Mouse (Mus musculus) liver, embryonic 15.5 days (tissue): ENCODE data around the gene Zranb1. TPM values are rescaled to one million over a fixed set of nuclear protein-coding genes. Genes with fewer than 3 reads are reported as not detected.

Experiments used
- ATAC-seq: fragments of 200-750 bp; cut with Nextera tagmentation; 2 replicates; pipeline ENCODE4 v1.8.0; 2017; ENCODE audit warnings: moderate number of reproducible peaks, mild to moderate bottlenecking, moderate library complexity; ENCODE audit not compliant: insufficient read depth
- H3K27ac ChIP-seq: fragments of 300-500 bp; sonication (generic); replicated peaks from 2 replicates; pipeline ENCODE4 v1.5.1; 2015; ENCODE audit warnings: mild to moderate bottlenecking, inconsistent platforms
- H3K27me3 ChIP-seq: fragments of 300-500 bp; sonication (generic); 2 replicates; pipeline ENCODE4 v1.6.1; 2015; ENCODE audit warnings: mild to moderate bottlenecking, inconsistent platforms
- H3K36me3 ChIP-seq: fragments of 300-500 bp; sonication (generic); replicated peaks from 2 replicates; pipeline ENCODE4 v1.6.1; 2015; ENCODE audit warnings: moderate library complexity, mild to moderate bottlenecking, inconsistent platforms
- H3K4me1 ChIP-seq: fragments of 300-500 bp; sonication (generic); replicated peaks from 2 replicates; pipeline ENCODE4 v1.6.1; 2015; ENCODE audit warnings: inconsistent platforms
- H3K4me2 ChIP-seq: fragments of 300-500 bp; sonication (generic); 2 replicates; pipeline ENCODE4 v1.6.1; 2015; ENCODE audit warnings: moderate library complexity, mild to moderate bottlenecking, inconsistent platforms
- H3K4me3 ChIP-seq: fragments of 300-500 bp; sonication (generic); replicated peaks from 2 replicates; pipeline ENCODE4 v1.5.1; 2015; ENCODE audit warnings: mild to moderate bottlenecking, inconsistent platforms
- H3K9ac ChIP-seq: fragments of 300-500 bp; sonication (generic); 2 replicates; pipeline ENCODE4 v1.6.1; 2015; ENCODE audit warnings: moderate library complexity, mild to moderate bottlenecking, inconsistent platforms
- H3K9me3 ChIP-seq: fragments of 300-500 bp; sonication (generic); replicated peaks from 2 replicates; pipeline ENCODE4 v1.6.1; 2016; ENCODE audit warnings: inconsistent platforms
- WGBS: fragments of 180-500 bp; shearing (Covaris S2); methylation state at CpG from one replicate; pipeline ENCODE4 v1.1.7; 2015; ENCODE audit warnings: mixed read lengths; ENCODE audit not compliant: insufficient replicate concordance; 5-methylcytosine and 5-hydroxymethylcytosine counted together
- polyA plus RNA-seq: library from polyadenylated mRNA; unstranded; fragments of >200 nt; fragmentation: Nextera tagmentation; extraction: Ambion mirVana; gene quantifications from 2 replicates; pipeline ENCODE4 v1.2.1, GENCODE M21; 2015

Gene Zranb1
- polyA plus RNA-seq, 1 experiment from 2014 or later, result 6.8 TPM

DNA sequence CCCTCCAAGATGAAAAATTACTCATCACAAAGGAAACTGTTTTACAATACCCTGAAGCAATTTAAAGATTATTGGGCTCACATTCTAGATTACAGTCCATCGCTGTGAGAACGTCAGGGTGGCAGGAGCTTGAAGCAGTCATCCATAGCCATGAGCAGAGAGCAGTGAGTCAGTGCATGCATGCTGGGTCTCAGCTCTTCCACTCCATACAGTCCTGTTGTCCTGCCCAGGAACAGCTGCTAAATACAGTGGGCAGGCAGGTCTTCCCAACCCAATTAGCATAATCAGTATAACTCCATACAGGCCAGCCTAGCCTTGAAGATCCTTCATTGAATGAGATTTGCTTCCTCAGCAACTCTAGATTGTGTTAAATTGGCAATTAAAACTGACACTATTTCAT, 45.1 kb downstream of the Zranb1 start:
- H3K4me2 ChIP-seq, result no peak overlapping the region
- H3K9me3 ChIP-seq, result no peaks in the 10 kb centered on the region
- no peak overlapping the region for H3K9ac ChIP-seq
- H3K27me3 ChIP-seq, result no peaks in the 10 kb centered on the region
- H3K27ac ChIP-seq, result no peak overlapping the region
- H3K4me1 ChIP-seq, result no peaks in the 10 kb centered on the region
- ATAC-seq, result no peak
- peaks cover 37% of the 10 kb centered on the region for H3K36me3 ChIP-seq
- 84% methylated on average over 2 of the region's 2 CpGs for WGBS
- H3K4me3 ChIP-seq, result no peak overlapping the region

DNA sequence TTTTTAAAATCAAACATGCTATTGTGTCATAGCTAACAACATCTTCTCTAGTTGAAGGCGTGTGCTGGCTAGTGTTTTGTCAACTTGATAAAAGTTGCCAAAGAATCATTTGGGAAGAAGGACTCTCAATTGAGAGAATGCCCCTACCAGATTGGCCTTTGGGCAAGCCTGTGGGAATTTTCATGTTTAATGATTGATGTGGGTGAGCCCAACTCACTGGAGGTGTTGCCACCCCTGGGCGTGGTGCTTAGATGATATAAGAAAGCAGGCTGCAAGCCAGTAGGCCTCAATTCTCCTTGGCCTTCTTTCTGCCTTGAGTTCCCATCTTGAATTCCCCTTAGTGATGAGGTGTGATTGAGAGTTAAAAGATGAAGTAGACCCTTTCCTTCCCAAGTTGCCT, 47.0 kb downstream of the Zranb1 start:
- no peak overlapping the region for H3K4me3 ChIP-seq
- 86% methylated on average over 2 of the region's 2 CpGs for WGBS
- no peak for ATAC-seq

DNA sequence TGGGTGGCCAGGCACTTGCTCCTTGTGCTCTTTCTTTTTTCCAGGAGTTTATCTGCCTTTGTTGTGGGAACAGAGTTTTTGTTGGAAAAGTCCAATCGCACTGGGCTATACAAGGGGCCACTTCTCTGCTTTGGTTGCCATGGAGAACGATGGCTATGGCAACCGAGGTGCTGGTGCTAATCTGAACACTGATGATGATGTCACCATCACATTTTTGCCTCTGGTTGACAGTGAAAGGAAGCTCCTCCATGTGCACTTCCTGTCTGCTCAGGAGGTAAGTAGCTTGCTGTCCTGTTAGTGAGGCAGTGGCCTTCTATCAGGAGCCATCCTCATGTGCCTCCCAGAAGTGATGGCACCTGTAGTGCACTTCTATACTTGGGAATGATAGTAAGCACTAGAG, 51.7 kb downstream of the Zranb1 start:
- Histone ChIP-seq H3K27ac (no peak overlapping the region), H3K9ac (no peak overlapping the region), H3K9me3 (no peaks in the 10 kb centered on the region), H3K36me3 (peaks cover 57% of the 10 kb centered on the region), H3K27me3 (no peaks in the 10 kb centered on the region), H3K4me3 (no peak overlapping the region), H3K4me1 (no peaks in the 10 kb centered on the region), H3K4me2 (no peak overlapping the region)
- 60% methylated on average over 3 of the region's 3 CpGs for WGBS
- ATAC-seq, result no peak

More for the DNA sequence above, 47.0 kb downstream of the Zranb1 start:
- H3K27me3 ChIP-seq, result no peaks in the 10 kb centered on the region
- H3K27ac ChIP-seq, result no peak overlapping the region
- H3K36me3 ChIP-seq, result peaks cover 46% of the 10 kb centered on the region
- H3K9ac ChIP-seq, result no peak overlapping the region
- no peak overlapping the region for H3K4me2 ChIP-seq
- H3K4me1 ChIP-seq, result no peaks in the 10 kb centered on the region
- H3K9me3 ChIP-seq, result no peaks in the 10 kb centered on the region

DNA sequence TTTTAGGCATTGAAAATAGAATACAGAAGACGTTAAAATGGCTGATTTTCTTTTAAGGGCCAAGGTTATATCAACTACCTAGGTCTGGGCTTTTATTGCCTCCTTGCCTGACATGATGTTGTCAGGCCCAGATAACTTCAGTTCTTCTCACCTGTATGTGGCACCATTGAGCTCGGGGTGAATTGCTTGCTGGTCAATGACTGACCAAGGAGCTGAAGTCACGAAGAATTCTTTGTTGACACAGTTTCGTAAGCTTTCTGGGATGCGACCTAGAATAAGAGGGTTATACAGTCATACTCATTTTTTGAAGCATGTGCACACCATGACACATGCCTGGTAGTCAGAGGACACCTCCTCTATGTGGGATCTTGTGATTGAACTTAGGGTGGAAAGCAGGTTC, 58.9 kb downstream of the Zranb1 start:
- Histone ChIP-seq H3K4me1 (no peaks in the 10 kb centered on the region), H3K36me3 (peaks cover 38% of the 10 kb centered on the region), H3K27me3 (no peaks in the 10 kb centered on the region), H3K27ac (no peak overlapping the region), H3K9me3 (no peaks in the 10 kb centered on the region), H3K4me3 (no peak overlapping the region), H3K9ac (no peak overlapping the region), H3K4me2 (no peak overlapping the region)
- WGBS, result 78% methylated on average over 5 of the region's 5 CpGs
- no peak for ATAC-seq

DNA sequence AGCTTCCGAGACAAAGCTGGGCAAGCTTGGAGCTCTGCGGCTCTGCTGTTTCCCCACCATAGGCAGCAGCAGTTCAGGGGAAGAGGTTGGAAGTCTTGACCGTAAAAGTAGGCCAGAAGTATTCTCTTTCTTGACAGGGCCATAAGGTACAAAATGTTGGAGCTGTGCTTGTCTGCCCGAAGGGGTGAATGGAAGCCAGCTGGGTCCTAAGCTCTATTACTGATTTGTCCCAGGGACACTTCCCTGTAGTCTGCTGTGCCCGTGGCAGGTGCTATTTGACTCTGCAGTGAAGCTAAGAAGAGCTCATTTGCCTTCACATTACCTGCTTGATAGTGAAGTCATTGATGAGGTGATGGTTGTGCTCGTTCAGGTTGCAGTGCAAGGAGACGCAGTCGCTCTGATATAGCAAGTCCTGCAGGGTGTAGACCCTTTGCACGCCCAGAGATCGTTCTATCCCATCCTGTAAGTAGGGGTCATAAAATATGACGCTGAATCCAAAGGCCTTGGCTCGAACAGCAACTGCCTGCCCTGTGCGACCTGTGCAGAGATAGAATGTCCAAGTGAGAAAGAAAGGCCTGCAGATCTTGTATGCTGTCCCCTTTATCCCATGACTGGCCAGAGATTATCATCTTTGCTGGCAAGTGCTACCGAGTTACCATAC, 60.4 kb downstream of the Zranb1 start:
- Histone ChIP-seq H3K27me3 (no peaks in the 10 kb centered on the region), H3K9ac (no peak overlapping the region), H3K27ac (no peak overlapping the region), H3K4me2 (no peak overlapping the region), H3K4me3 (no peak overlapping the region), H3K36me3 (peaks cover 26% of the 10 kb centered on the region), H3K9me3 (no peaks in the 10 kb centered on the region), H3K4me1 (no peaks in the 10 kb centered on the region)
- 83% methylated on average over 14 of the region's 14 CpGs for WGBS
- ATAC-seq, result no peak

DNA sequence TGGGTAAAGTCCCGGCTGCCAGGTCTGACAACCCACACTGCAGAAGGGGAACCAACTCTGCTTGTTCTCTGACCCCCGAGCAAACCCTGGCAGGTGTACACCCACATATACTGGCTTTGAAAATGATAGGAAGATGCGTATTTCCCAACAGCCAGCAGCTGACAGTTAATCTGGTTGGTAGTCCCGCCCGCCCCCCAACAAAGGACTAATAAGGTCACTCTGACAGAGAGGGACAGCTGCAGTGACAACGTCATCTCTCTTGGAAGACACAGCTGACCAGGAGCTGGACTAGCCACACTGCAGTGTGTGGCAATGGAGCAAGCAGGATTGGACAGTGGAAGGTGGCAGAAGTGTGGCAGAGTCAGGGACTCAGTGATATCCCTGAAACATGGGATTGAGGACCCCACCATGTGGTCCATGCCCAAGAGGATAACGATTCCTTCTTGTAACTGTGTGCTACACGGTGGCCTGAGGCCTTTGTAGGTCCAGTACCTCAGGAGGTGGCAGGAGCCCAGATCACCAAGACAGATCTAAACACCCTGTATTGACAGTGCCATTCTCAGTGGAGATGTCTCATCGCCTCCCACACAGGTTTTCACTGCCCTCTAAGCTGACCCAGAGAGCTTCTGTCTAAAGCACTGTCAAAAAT, 62.1 kb downstream of the Zranb1 start:
- H3K36me3 ChIP-seq, result peaks cover 18% of the 10 kb centered on the region; the same call in 1 of the 2 replicates
- no peak overlapping the region for H3K4me3 ChIP-seq
- no peaks in the 10 kb centered on the region for H3K4me1 ChIP-seq
- H3K4me2 ChIP-seq, result no peak overlapping the region
- no peak for ATAC-seq
- 75% methylated on average over 9 of the region's 9 CpGs for WGBS
- H3K9ac ChIP-seq, result no peak overlapping the region
- no peaks in the 10 kb centered on the region for H3K9me3 ChIP-seq
- no peaks in the 10 kb centered on the region for H3K27me3 ChIP-seq
- no peak overlapping the region for H3K27ac ChIP-seq

DNA sequence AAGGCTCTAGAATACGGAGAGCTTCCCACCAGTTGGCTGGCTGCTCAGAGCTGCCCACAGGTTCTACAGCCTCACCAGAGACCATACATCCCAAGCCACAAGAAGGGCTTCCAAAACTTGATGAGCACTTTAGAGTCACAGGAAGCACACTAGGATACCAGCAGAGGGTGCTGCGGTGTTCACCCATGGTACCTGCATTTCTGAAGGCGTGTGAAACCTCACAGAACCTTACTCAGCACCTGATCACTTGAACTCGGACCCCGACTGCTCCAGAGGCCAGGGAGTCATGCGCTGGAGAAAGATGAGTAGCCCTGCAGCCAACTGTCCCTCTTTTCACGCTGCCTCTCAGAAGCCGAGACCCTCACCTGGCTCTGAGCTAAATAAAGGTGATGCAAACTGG, 63.2 kb downstream of the Zranb1 start:
- Histone ChIP-seq H3K9me3 (no peaks in the 10 kb centered on the region), H3K4me2 (no peak overlapping the region), H3K9ac (no peak overlapping the region), H3K4me1 (no peaks in the 10 kb centered on the region), H3K27me3 (no peaks in the 10 kb centered on the region), H3K27ac (no peak overlapping the region), H3K4me3 (no peak overlapping the region), H3K36me3 (peaks cover 16% of the 10 kb centered on the region; the same call in 1 of the 2 replicates)
- no peak for ATAC-seq
- WGBS, result 70% methylated on average over 8 of the region's 8 CpGs

DNA sequence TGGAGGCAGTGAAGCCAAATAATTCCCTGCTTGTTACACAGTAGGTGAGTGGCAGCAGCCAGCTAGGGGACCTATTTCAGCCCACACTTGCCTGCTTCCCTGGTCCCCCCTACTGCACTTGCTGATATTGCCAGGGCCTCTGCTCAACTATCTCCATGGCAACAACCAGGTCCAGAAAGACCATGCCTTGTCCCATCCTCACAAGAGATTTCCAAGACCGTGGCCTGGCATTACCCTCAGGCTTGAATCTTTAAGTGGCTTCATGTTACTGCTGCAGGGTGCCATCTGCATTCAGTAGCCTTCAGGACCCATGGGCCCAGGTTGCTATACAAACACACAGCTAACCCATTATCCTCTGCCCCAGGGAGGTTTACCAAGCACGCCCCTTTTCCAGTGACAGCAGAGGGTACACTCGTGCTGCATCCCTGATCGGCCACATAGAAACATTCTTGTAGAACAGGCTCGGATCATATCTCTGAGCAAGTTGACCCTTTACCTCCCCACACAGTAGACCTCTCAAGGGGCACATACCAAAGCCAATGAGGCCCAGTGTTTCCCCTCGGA, 63.8 kb downstream of the Zranb1 start:
- H3K27ac ChIP-seq, result no peak overlapping the region
- WGBS, result 70% methylated on average over 6 of the region's 6 CpGs

DNA sequence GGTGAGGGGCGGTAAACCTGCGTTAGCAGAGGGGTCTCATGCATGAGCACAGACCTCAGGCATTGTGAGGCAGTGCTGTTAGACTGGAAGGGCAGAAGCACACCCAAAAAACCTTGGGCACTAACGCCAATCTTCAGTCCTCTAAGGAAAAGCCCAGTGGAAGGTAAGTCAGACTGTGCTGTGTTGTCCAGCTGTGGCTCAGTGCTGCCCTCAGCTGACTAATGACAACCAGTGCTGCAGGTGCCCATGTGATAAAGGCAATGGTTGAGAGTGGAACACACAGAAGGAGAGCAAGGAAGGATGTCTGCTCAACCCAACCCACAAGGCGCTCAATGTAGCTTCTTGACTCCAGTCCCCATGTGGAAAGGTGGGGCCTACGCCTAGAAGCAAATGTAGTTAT, 65.4 kb downstream of the Zranb1 start:
- Histone ChIP-seq H3K4me2 (no peak overlapping the region), H3K27ac (no peak overlapping the region), H3K9me3 (no peaks in the 10 kb centered on the region), H3K4me3 (no peak overlapping the region), H3K36me3 (no peaks in the 10 kb centered on the region; the same call in 1 of the 2 replicates), H3K9ac (no peak overlapping the region), H3K27me3 (no peaks in the 10 kb centered on the region), H3K4me1 (no peaks in the 10 kb centered on the region)
- ATAC-seq, result no peak
- WGBS, result 74% methylated on average over 5 of the region's 5 CpGs

More for the DNA sequence above, 63.8 kb downstream of the Zranb1 start:
- Histone ChIP-seq H3K4me3 (no peak overlapping the region), H3K4me2 (no peak overlapping the region), H3K36me3 (peaks cover 12% of the 10 kb centered on the region; the same call in 1 of the 2 replicates), H3K9ac (no peak overlapping the region), H3K9me3 (no peaks in the 10 kb centered on the region), H3K27me3 (no peaks in the 10 kb centered on the region), H3K4me1 (no peaks in the 10 kb centered on the region)
- no peak for ATAC-seq

DNA sequence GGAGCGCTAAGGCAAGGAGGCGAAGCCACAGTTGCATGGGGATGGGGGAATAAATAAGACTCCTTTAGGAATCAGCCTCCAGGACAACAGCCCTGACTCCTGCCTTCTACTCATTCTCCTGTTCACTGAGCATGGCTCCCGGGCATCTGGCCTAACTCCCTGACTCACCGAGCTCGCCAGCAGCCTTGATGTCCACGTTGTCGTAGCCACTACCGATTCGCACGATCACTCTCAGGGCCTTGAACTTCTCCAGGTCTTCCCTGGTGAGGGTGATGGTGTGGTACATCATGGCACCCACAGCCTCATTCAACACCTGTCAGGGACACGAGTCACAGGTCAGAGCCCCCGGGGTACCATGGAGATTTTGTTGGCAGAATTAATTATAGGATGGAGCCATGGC, 67.7 kb downstream of the Zranb1 start:
- no peaks in the 10 kb centered on the region for H3K27me3 ChIP-seq
- H3K9me3 ChIP-seq, result no peaks in the 10 kb centered on the region
- no peak overlapping the region for H3K4me3 ChIP-seq
- H3K4me1 ChIP-seq, result peaks cover 6% of the 10 kb centered on the region
- H3K9ac ChIP-seq, result no peak overlapping the region
- 80% methylated on average over 12 of the region's 12 CpGs for WGBS
- no peak overlapping the region for H3K27ac ChIP-seq
- no peaks in the 10 kb centered on the region; the same call in 1 of the 2 replicates for H3K36me3 ChIP-seq
- no peak for ATAC-seq
- no peak overlapping the region for H3K4me2 ChIP-seq

DNA sequence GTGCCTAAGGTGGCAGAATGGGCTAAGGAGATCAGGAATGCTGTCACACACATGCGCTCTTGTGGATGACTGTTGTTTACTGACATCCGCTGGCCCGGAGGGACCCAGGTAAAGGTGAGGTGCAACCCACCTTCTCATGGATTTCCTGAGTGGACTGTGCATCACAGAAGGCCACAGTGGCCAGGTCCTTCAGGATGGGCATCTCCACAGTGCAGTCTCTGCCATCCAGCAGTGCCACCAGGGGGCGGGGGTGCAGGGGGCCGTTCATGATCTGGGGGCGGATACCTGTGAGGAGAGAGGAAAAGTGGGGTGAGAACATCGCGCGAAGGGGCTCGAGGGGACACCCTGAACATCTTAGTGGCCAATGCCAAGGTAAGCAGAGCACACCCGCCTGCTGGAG, 68.1 kb downstream of the Zranb1 start:
- H3K27me3 ChIP-seq, result no peaks in the 10 kb centered on the region
- no peak overlapping the region for H3K4me3 ChIP-seq
- 79% methylated on average over 11 of the region's 11 CpGs for WGBS
- H3K9me3 ChIP-seq, result no peaks in the 10 kb centered on the region
- H3K36me3 ChIP-seq, result no peaks in the 10 kb centered on the region; the same call in 1 of the 2 replicates
- no peak overlapping the region for H3K4me2 ChIP-seq
- peaks cover 8% of the 10 kb centered on the region for H3K4me1 ChIP-seq
- H3K9ac ChIP-seq, result no peak overlapping the region
- no peak overlapping the region for H3K27ac ChIP-seq
- ATAC-seq, result no peak
